Mouse (Mus musculus) layer of hippocampus, adult 9-10 months (tissue): ENCODE measurements around the gene Tspan12.
"Not testable (repeated sequence)": the region's sequence is repeated elsewhere in the genome, so short reads cannot be mapped to it uniquely, and the experiment has no call there.

Experiments used
- DNase-seq: peaks from one replicate; pipeline ENCODE4 v3.0.0; 2022; ENCODE audit warnings: low spot score

Tspan12 gene

GRCm38 (mm10) chr6:21828437-21828836 is 23.9 kb downstream of the Tspan12 start:
- no peak for DNase-seq

- no peak for DNase-seq
These were observed 24.3 kb downstream of the Tspan12 start for GRCm38 (mm10) chr6:21828001-21828400.

DNA sequence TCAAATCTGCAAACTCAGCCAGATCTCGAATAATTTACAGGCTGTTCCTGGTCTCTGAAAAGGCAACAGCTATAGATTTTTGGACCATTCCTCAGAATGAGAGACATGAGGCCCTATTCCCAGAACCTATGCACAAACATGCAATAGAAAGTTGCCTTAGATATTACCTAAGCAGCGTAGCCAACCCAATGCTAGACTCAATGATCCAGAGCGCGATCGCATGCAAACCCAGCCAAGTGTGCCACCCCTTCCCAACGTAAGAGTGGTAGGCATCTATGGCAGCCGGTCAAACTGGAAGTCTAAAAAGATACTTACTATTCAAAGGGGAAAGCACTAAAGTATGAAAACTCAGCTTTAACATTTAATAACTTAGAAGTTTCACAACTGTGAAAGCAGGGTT is 28.6 kb downstream of the Tspan12 start:
- DNase-seq, result no peak

DNA sequence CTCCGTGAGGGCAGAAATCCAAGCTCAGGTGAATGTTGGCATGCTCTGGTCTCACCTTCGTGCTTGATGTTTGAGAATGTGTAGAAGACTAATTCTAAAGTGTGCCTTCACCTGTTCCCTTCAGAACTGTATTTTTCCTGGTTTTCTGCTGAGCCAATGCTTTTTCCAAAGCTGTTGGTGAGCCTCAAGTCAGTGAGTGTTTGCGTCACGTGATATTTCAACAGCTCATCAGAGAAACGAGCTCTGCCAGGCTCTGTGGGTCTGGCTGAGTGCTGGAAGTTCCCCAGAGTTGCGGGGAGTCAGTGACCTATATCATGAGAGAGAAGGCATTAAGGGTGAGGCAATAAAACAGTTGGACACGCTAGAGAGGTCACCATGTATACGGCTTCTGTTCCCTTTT is 29.0 kb downstream of the Tspan12 start:
- DNase-seq, result no peak

DNA sequence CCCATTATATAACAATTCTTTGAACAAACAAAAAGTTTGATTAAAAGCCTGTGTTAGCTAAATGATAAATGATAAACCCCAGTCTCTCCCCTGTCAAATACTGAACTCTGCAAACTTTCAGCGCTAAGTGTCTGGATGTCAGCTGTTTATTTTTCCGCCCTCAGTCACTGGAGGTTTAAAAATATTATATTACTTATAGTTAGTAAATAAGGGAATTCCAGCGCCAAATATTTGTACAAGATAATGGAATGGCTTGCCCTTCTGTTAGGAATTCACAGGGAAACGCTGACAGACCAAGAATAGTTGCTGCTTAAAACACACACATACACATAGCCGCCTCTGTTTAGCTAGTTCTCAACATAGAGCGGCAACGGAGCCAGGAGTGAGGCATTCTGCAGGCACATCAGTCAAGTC is 29.6 kb downstream of the Tspan12 start:
- DNase-seq, result no peak

DNA sequence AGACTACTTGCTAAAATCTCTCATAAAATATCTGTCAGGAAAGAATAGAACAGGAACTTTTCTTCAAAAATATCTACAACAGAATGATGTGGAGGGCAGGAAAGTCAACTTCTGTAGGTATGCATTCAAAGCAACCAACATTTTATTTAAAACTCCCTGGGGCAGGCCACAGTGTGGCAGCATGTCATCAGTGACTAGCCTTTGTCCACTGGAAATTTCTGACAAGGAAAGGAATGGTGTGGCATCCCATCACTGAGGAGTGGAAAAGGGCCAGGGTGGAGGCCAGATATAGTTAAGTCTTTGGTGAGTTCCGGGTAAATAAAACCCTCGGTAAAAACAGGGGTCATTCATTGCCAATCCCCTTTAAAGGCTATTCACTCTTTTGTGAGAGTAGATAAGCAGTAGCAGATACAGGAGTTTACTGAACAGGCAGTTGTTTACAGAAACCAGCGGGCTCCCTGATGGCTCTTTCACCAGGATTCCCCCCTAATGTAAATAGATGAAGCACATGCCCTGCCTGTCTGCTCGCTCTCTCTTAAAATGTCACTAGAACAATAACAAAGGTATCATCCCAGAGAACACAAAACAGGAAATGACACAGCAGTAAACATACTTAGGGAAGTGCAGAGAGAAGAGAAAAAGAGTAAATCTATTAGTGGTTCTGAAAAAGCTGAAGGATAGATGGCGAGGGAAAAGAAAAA is 34.1 kb downstream of the Tspan12 start:
- DNase-seq, result no peak

GRCm38 (mm10) chr6:21806005-21806404 is 46.3 kb downstream of the Tspan12 start:
- DNase-seq, result no peak

DNA sequence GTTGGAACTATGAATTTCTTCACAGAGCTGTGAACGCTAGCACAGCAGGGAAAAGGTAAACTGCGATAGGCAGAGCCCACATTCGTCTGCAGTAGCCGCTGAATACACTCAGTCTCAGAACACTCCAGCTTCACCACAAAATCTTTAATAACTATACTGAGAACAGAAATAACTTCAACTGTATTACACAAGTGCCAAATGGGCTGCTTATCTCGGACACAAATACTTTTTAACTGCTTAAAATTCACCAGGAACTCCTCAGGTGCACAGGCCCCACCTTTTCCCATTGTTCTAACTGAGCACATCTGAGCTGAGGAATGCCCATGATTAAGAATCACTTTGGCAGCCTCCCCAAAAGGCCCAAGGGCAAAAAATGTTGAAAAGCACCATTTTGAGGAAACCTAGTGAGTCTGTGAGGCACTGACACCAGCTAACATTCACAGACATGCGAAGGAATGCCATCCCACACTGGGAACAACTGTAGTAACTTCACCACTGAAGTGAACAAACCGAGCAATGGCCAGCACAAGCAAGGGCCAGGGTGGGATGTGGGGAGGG is 47.2 kb downstream of the Tspan12 start:
- DNase-seq, result no peak

DNA sequence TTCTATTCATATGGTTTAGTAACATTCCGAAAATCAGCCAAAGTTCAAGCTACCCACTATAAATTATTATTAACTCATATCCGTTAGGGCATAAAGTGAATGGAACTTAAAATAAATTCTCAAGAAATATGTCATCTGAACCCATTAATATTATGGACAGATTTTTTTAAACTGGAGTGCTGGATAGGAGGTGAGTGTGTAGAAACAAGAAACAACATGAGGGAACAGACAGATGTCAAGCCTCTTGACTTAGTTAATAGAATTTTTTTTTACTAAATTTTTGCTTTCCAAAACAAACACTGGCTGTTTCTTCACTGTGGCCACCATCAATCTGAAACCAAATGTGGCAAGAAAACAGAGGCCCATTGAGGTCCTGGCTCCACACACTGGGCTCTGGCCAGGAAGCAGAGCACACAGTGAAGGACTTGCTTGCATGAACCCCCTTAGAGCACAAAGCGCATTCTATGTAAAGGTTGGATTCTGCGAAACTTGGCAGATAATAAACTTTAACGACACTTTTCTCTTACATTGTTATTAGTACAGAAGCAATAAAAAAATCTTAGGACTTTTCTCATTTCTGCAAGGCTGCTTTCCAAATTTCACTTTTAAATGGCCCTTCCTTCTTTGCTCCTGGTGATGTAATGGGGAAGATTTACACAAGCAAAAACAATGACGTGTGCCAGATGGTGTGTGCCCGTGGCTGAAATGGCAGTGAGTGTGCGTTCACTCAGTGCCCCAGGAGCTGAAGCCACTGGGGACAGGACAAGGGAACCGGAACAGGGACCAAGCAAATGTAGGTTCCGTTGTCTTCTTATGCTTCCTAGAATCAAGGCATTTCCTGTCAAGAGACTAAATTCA is 48.6 kb downstream of the Tspan12 start:
- no peak for DNase-seq

DNA sequence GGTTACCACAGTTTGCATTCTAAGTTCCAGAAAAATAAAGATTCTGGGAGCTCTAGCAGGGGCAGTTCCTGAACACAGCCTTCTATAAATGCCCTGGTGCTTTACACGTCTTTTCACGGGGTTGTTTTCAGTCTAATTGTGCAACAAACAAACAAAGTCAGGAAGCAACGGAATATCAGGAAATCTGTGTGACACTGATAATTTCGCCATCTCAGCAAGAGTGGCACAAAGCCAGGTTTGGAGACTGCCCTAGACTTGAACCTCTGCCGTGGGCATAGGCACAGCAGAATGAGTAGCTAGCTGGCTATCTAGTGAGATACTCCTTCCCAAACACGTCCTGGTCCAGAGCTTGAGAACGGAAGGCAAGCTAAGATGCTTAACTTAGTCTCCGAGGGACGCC is 53.7 kb downstream of the Tspan12 start:
- DNase-seq, result no peak

- DNase-seq, result no peak
These were observed 55.2 kb downstream of the Tspan12 start for GRCm38 (mm10) chr6:21797087-21797486.

DNA sequence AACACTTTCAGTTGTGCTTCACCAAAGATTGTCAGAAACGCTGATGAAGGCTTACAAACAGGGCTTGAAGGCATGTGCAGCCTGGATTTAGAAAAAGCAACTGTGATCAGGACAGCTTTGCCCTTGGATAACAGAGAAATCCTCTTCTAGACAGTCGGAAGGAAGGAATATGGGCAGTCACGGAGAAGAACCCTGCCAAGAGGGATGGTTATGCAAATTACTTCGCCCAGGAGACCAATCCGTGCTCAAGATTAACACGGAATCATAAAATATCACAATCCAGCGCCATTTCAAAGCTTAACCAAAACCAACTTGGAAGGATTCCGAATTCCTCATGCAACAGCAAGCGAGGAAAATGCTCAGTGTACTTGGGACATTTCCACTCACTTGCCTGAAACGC is 55.9 kb downstream of the Tspan12 start:
- DNase-seq, result no peak

GRCm38 (mm10) chr6:21795410-21795809 is 56.9 kb downstream of the Tspan12 start:
- no peak for DNase-seq

GRCm38 (mm10) chr6:21795072-21795407 is 57.3 kb downstream of the Tspan12 start:
- peak; percentile 16 for DNase-seq

DNA sequence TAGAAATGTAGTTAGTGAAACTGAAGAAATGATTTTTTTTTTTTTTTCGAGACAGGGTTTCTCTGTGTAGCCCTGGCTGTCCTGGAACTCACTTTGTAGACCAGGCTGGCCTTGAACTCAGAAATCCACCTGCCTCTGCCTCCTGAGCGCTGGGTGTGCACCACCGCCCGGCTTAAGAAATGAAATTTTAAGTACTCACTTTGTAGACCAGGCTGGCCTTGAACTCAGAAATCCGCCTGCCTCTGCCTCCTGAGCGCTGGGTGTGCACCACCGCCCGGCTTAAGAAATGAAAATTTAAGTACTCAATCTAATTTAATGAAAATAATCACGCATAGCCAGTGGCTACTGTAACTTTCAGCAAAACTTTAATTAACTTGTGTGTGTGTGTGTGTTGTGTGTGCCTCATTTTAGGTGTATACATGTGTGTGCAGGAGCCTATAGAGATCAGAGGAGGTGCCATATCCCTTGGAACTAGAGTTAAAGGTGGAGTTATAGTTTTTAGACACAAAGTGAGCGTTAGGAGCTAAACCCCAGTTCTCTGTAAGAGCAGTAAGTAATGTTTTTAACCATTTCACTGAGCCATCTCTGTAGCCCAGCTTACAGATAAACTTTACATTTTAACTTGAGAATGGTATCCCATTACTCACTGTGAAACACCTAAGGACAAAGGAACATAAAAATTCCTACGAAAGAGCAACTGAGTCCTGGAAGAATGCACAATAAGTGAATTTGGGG is 57.8 kb downstream of the Tspan12 start:
- DNase-seq, result no peak

- DNase-seq, result no peak
These were observed 61.0 kb downstream of the Tspan12 start for GRCm38 (mm10) chr6:21791307-21791706.

DNA sequence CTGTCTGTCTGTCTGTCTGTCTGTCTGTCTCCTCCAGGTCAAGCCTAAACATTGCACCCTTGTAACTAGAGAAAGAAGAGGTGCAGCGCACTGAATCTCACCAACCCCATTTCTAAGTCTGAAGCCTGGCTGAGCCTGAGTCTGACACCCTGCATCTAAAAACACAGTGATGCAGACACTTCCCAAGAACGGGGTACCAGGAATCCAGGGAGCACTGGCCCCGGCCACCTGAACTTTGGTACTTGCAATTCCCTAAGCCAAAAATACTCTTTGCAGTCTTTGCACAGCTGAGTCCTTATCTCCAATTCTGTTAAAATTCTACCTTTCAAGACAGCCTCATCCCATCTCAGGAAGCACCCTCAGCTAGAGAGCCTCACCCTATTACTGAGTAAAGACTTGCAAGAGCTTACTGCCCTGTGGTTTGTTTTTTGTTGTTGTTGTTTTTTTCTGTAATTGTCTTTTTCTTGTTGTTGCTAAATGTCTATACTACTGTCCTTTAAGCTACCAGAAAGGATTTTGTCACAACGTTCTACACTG is 61.7 kb downstream of the Tspan12 start:
- DNase-seq, result no peak

DNA sequence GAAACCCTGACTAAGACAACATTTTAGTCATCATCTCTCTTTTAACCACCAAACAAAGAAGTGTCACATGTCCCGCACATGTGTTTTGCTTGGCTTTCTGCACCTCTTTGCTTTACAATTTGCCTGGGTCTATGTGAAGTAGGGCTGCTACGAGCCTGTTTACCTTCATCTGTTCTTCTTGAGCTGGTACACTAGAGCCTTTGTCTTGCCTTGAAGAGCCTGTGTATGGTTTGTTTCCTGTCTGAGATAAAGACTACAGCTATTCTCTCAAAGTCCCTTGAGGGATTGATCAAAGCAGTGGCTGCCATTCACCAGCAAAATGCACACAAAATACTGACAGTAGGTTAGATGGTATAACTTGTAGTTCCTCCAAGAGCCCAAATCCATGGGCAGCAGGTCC is 62.3 kb downstream of the Tspan12 start:
- no peak for DNase-seq

DNA sequence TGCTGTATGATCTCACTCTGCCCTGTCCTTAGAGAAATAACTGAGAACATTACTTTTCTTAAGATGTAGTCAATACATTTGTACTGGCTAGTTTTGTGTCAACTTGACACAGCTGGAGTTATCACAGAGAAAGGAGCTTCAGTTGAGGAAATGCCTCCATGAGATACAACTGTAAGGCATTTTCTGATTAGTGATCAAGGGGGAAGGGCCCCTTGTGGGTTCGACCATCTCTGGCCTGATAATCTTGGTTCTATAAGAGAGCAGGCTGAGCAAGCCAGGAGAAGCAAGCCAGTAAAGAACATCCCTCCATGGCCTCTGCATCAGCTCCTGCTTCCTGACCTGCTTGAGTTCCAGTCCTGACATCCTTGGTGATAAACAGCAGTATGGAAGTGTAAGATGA is 62.7 kb downstream of the Tspan12 start:
- not testable (repeated sequence) for DNase-seq

DNA sequence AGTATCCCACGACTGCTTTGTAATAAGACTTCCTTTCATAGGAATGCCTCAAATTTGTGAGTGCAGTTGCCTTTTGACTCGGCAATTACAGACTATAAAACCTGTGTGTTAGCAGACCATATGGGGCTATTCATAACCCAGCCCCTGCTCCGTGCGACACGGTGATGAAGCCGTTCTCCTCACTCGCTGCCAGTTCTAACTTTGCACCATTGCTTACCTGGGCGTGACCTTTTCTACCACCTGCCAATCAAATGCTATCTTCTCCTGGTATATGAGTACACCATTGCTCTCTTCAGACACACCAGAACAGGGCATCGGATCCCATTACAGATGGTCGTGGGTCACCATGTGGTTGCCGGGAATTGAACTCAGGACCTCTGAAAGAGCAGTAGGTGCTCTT is 64.6 kb downstream of the Tspan12 start:
- no peak for DNase-seq

DNA sequence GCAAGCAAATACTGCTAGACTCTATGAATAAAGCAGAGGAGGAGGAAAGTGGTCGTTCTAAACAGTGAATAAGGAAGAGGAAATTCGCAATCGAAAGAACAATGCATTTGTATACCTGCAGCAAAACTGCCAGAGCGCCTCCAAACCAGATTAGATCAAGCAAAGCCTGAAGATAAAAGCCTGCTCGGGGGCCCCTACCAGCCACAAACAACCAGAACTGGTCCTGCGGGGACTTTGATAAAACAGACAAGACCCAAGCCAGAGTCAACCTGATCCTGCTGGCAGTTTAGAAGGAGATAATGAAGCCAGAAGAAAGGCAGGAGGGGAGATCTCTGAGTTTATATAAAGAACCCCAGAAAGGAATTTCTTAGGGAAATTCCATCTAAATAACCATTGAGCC is 65.0 kb downstream of the Tspan12 start:
- no peak for DNase-seq

DNA sequence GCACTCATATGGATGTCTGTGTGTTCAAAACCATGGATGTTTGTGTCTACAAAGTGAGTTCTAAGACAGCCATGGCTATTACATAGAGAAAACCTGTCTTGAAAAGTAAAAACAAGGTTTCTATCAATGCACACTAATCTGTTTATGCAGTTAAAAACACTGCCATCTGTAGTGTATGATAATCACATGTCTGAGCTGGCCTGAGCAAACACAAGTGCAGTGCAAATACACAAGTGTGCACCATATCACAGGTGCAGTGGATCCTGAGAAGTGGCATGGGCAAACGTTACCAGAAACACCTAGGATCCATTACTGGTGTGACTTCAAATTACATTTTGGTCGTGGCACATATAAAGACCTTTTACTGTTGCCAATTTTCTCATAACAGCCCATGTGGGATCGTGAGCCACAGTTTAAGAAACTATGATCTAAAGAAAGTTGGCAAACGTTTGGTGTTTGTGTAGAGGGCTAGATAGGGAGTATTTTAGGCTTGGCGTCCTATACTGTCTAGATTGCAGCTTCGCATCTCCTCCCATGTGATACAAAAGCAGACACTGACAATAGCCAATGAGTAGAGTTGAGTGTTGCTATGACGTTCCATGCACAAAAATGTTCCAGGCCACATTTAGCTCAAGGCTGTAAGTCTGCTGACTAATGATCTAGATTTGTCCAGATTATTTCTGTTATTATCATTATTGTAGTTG is 78.0 kb downstream of the Tspan12 start:
- no peak for DNase-seq
